Mouse (Mus musculus) T-cell, adult 2 months (primary cell): ENCODE results near the gene Casc3.

Experiments
- DNase-seq: peaks from one replicate; pipeline ENCODE4 v3.0.0; 2022; ENCODE audit warnings: low spot score

Gene Casc3

GRCm38 (mm10) chr11:98871416-98871815 lies 66.7 kb downstream of the Casc3 start:
- no peak for DNase-seq

- DNase-seq = no peak
These were observed 67.3 kb downstream of the Casc3 start for GRCm38 (mm10) chr11:98872040-98872439.

- DNase-seq = no peak
These were observed 69.2 kb downstream of the Casc3 start for GRCm38 (mm10) chr11:98873900-98874299.

- no peak for DNase-seq
These were observed 72.3 kb downstream of the Casc3 start for GRCm38 (mm10) chr11:98877001-98877400.
